Mouse (Mus musculus): ENCODE results near the gene Kiss1. TPM values are rescaled to one million over a fixed set of nuclear protein-coding genes. Genes with fewer than 3 reads are reported as not detected.
"Not testable (repeated sequence)": the region's sequence is repeated elsewhere in the genome, so short reads cannot be mapped to it uniquely, and the experiment has no call there.

Kiss1 gene
- polyA plus RNA-seq, 2 experiments from 2014 or later, result not detected

GRCm38 (mm10) chr1:133323333-133323732, 1.7 kb downstream of the Kiss1 start:
- no peak for ATAC-seq

- no peak for ATAC-seq
Measured at GRCm38 (mm10) chr1:133325951-133326350, 4.3 kb downstream of the Kiss1 start.

- no peak for ATAC-seq
Measured at GRCm38 (mm10) chr1:133327094-133327493, 5.4 kb downstream of the Kiss1 start.

DNA sequence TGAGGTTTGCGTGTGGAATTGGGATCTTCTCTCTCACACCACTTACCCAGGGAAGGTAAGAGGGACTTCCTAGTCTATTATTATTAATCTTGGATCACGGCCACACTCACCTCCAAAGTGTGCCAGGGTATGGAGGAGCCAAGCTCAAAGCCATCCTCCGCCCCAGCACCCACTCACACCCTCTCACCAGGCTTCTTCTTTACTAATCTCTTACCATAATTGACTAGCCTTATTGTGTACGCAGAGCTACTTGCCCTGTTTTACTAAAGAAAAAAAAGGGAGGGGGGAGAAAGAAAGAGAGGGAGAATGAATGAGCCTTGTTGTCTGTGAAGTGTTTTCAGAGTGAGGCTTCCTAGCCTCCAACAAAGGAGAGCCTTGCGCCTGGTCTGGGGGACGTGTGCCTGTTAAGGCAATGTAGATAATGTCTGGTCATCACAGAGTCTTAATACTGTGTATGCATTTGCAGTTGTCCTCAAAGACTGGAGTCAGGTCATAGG, 6.7 kb downstream of the Kiss1 start:
- ATAC-seq, result no peak

GRCm38 (mm10) chr1:133328896-133329637, 7.4 kb downstream of the Kiss1 start:
- ATAC-seq, result no peak

GRCm38 (mm10) chr1:133329638-133329964, 7.9 kb downstream of the Kiss1 start:
- ATAC-seq, result no peak

DNA sequence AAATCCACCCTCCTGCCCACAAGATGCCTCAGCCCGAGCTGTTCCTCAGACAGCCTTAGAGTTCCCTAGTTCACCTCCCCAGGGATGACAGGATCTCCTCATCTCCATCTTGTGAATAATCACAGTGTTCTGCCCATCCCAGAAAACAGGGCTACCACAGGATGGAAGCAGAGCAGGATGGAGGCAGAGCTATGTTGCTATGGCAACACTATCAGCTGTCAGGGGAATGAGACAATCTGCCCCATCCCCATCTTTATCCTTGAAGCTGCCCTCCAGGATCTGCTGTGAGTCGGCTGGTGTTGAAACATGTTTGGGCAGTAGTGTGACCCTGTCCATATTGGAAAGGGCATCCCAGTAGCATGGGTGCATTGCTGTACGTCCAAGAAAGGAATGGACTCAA, 9.5 kb downstream of the Kiss1 start:
- ATAC-seq, result no peak

- no peak for ATAC-seq
Measured at GRCm38 (mm10) chr1:133332656-133333430, 11.2 kb downstream of the Kiss1 start.

GRCm38 (mm10) chr1:133333937-133334336, 12.3 kb downstream of the Kiss1 start:
- no peak for ATAC-seq

- ATAC-seq, result not testable (repeated sequence)
Measured at GRCm38 (mm10) chr1:133340403-133340802, 18.7 kb downstream of the Kiss1 start.

GRCm38 (mm10) chr1:133344357-133344756, 22.7 kb downstream of the Kiss1 start:
- ATAC-seq, result no peak

DNA sequence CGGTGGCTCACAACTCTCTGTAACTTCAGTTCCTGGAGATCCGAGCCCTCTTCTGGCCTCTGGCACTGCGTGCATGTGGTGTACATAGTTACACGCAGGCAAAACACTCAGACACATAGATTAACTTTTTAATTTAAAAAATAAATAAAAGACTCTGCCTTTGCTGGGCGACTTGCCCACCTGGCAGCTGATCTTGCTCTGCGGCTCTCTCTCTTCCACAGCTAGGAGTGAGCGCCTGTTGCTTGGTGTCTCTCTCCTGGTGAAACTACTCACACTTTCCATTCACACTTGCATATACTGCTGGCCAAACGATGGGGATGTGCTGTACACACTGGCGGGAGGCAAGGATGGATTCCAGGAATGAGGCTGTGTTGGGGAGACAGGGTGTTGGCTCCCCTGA, 24.9 kb downstream of the Kiss1 start:
- ATAC-seq, result no peak

- no peak for ATAC-seq
Measured at GRCm38 (mm10) chr1:133347226-133347625, 25.6 kb downstream of the Kiss1 start.

DNA sequence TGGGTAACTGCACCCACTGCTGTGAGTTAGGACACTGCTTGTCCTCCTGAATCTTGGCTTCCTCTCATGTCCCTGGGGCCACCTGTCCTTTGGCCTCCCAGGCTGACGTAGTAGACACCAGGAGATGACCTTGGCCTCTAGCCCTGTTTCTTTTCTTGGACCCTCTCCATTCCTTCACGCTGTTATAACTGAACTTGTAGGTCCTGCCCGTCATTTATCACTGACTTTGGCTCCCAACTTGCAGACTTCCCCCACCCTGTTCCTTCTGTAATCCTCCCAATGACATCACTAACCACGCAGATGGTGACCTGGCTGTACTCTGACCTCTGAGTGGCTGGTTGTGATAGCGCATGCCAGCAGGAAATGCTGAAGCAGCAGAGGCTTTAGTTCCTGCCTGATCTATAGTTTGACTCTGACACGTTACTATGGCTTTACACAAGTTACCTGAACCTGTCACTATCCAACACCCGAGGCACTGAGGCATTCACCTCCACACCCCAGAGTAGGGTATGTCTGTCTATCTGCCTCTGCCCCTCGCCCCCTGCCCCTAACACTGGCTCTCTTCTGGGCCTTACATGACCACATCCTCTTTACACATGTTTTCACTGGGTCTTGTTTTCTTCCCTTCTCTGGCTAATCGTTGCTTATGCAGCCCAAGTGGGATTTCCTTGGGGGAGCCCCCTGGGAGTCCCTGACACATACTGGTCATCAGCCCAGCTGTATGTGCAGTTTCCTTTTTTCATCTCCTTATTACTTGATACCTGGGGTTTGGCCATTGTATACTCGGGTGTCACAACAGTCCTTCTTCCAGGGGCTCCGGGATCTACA, 26.2 kb downstream of the Kiss1 start:
- ATAC-seq, result no peak

- ATAC-seq, result no peak
Measured at GRCm38 (mm10) chr1:133350210-133350609, 28.5 kb downstream of the Kiss1 start, which contains the start of gene Ren1. Gene Ren1, plus strand, starts transcription at chr1:133350510.

DNA sequence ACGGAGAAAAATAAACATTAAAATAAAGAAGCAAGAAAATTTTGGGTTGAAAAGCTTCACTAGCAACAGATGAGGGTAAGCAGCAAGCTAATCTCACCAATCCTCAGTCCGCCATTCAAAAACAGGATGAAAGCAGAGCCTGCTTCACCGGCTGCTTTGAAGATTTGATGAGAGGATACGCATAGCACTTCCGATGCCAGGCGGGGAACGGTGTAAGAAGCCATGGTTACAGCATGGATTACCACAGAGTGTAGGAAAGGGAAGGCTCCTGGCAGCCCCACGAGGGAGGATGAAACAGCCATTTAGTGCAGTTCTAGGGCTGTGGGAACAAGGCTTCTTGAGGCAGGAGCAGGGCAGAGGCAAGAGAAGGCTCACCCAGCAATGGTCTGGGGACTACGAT, 30.1 kb downstream of the Kiss1 start:
- no peak for ATAC-seq

GRCm38 (mm10) chr1:133353371-133353809, 31.7 kb downstream of the Kiss1 start:
- no peak for ATAC-seq

- ATAC-seq, result no peak
Measured at GRCm38 (mm10) chr1:133355469-133355868, 33.8 kb downstream of the Kiss1 start.

GRCm38 (mm10) chr1:133355912-133356311, 34.2 kb downstream of the Kiss1 start:
- ATAC-seq, result no peak

DNA sequence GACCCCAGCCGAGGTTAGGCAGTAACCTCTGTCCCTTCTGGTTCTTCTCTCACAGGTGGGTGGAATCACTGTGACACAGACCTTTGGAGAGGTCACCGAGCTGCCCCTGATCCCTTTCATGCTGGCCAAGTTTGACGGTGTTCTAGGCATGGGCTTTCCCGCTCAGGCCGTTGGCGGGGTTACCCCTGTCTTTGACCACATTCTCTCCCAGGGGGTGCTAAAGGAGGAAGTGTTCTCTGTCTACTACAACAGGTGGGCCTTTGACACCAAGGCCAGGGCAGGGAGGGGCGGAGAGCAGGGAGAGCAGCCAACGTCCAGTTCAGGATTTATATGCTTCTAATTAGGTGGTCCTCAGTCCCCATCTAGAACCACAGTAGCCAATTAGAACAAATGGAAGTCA, 34.7 kb downstream of the Kiss1 start:
- ATAC-seq, result no peak

DNA sequence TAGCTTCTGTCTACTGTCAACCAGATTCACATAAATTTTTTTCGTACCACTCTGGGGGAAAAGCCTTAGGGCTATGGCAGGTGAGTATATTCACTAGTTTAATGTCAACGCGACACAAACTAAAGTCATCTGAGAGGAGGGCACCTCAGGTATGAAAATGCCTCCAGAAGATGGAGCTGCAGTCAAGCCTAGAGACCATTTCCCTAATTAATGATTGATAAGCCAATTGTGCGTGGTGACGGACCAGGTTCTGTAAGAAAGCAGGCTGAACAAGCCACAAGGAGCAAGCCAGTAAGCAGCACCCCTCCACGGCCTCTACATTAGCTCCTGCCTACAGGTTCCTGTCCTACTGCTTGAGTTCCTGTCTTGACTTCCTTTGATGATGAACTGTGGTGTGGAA, 39.3 kb downstream of the Kiss1 start:
- ATAC-seq, result no peak

- no peak for ATAC-seq
Measured at GRCm38 (mm10) chr1:133362103-133362502, 40.4 kb downstream of the Kiss1 start.
